Mouse (Mus musculus) urinary bladder, adult 2 months (tissue): Measurements from ENCODE around the gene Vsir. TPM values are rescaled to one million over a fixed set of nuclear protein-coding genes. Genes with fewer than 3 reads are reported as not detected.

ENCODE experiments used
- DNase-seq: peaks from one replicate; pipeline ENCODE4 v3.0.0; 2022; ENCODE audit warnings: low spot score
- polyA plus RNA-seq: library from polyadenylated mRNA; depleted of rRNA; stranded (reverse); fragments of >200 nt; gene quantifications from 2 replicates; pipeline ENCODE4 v1.2.3, GENCODE M21; 2012

The Vsir gene
- polyA plus RNA-seq, 1 experiment, result 32.9 TPM

GRCm38 (mm10) chr10:60353241-60354002 lies 6.8 kb downstream of the Vsir start:
- no peak for DNase-seq

GRCm38 (mm10) chr10:60354003-60354325 lies 7.3 kb downstream of the Vsir start:
- no peak for DNase-seq

GRCm38 (mm10) chr10:60354881-60355677 lies 8.4 kb downstream of the Vsir start:
- no peak for DNase-seq

- DNase-seq, result no peak
Observed at GRCm38 (mm10) chr10:60357441-60357840, 10.8 kb downstream of the Vsir start.

- DNase-seq, result no peak
Observed at GRCm38 (mm10) chr10:60357901-60358300, 11.2 kb downstream of the Vsir start.

GRCm38 (mm10) chr10:60358776-60359175 lies 12.1 kb downstream of the Vsir start:
- no peak for DNase-seq

- no peak for DNase-seq
Observed at GRCm38 (mm10) chr10:60361615-60362309, 15.1 kb downstream of the Vsir start.

- no peak for DNase-seq
Observed at GRCm38 (mm10) chr10:60362310-60362628, 15.6 kb downstream of the Vsir start.

- DNase-seq, result no peak
Observed at GRCm38 (mm10) chr10:60363426-60363825, 16.8 kb downstream of the Vsir start.

GRCm38 (mm10) chr10:60367145-60367544 lies 20.5 kb downstream of the Vsir start:
- no peak for DNase-seq

- no peak for DNase-seq
Observed at GRCm38 (mm10) chr10:60367904-60368303, 21.3 kb downstream of the Vsir start.

- DNase-seq, result no peak
Observed at GRCm38 (mm10) chr10:60369405-60369804, 22.8 kb downstream of the Vsir start.

GRCm38 (mm10) chr10:60370098-60370497 lies 23.4 kb downstream of the Vsir start:
- DNase-seq, result no peak

- DNase-seq, result no peak
Observed at GRCm38 (mm10) chr10:60370601-60371061, 24.0 kb downstream of the Vsir start.

GRCm38 (mm10) chr10:60371596-60372386 lies 25.1 kb downstream of the Vsir start:
- no peak for DNase-seq

- DNase-seq, result no peak
Observed at GRCm38 (mm10) chr10:60373543-60373936, 26.9 kb downstream of the Vsir start.

GRCm38 (mm10) chr10:60373937-60374578 lies 27.4 kb downstream of the Vsir start:
- no peak for DNase-seq

- DNase-seq, result no peak
Observed at GRCm38 (mm10) chr10:60376704-60377103, 30.1 kb downstream of the Vsir start.

GRCm38 (mm10) chr10:60379419-60379957 lies 32.8 kb downstream of the Vsir start:
- no peak for DNase-seq

- DNase-seq, result no peak
Observed at GRCm38 (mm10) chr10:60380229-60380628, 33.6 kb downstream of the Vsir start.
